Mouse (Mus musculus): ENCODE measurements around the gene Pitpnc1.

Pitpnc1 gene

DNA sequence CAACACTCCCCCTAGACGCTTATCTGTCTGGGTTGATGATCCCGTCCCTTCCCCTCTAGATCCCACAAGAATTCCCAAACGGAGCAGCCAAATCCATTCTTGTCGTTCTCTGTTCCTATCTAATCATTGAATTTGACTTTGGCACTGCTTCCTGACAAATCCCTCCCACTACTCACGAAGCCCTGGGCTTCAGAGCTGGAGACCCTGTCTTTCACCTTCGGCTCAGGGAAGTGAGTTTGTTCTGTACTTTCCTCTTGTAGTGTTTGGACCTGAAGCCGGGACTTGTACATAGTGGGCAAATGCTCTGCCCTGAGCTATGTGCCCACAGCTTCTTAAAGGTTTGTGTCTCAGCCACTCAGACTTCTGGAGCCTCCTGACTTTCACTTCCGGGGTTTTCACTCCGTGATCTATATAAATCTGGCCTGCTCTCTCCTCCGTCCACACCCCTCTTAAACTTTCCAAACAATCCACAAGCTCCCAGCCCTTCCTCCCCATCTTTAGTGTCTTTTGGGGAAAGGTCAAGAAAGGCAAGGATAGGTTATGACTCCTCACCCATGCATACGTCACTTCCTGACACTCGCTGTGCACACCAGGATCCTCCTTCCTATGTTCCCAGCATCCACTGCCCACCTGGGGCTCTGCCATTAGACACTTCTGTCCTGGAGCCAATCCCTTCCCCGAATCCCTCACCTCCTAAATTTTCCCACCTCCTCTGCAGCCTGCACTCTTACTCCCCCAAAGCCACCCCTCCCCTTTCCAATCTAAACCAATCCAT lies 104.4 kb downstream of the Pitpnc1 start:
- DNase-seq = no peak

- no peak for DNase-seq
Measured at GRCm38 (mm10) chr11:107358695-107359094, 111.8 kb downstream of the Pitpnc1 start.

- DNase-seq = no peak
Measured at GRCm38 (mm10) chr11:107356224-107356623, 114.3 kb downstream of the Pitpnc1 start.

DNA sequence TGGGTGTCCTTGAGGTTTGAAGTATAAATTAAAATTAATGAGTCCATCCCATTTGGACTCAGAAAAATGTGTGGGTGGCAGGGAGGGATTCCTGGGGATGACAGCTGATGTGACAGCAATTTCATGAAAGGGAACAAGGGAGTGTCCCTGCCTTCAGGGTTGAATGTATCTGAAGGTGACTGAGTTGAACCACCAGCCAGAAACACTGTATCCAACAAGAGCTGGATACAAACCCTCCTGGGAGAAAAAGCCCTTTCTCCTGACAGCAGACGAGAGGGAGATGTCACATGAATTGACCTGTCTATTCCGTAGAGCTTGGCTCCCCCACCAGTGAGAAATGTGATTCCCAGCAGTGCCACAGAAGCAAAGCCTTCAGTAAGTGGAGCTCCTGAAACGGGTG lies 115.0 kb downstream of the Pitpnc1 start:
- no peak for DNase-seq

GRCm38 (mm10) chr11:107354499-107355143 lies 115.9 kb downstream of the Pitpnc1 start:
- no peak for DNase-seq

DNA sequence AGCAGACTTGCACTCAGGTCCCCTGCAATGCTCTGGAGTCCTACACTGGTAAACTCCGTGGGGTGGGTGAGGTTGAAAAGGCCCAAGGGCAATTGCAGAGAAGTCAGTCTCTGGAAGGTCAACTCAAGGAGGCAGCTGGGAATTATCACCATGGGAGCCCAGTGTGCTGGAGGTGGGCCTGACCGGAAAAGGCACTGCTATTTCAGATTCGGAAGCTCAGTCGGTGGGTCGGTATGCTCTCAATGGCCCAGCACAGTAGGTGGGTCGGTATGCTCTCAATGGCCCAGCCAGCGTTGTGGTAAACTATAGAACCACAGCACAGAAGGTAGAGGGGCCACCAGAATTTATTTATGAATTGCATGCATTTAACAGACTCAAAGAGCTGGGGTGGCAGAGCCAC lies 117.9 kb downstream of the Pitpnc1 start:
- no peak for DNase-seq

- DNase-seq = no peak
Measured at GRCm38 (mm10) chr11:107349756-107350155, 120.7 kb downstream of the Pitpnc1 start.

- no peak for DNase-seq
Measured at GRCm38 (mm10) chr11:107343031-107343430, 127.5 kb downstream of the Pitpnc1 start.

DNA sequence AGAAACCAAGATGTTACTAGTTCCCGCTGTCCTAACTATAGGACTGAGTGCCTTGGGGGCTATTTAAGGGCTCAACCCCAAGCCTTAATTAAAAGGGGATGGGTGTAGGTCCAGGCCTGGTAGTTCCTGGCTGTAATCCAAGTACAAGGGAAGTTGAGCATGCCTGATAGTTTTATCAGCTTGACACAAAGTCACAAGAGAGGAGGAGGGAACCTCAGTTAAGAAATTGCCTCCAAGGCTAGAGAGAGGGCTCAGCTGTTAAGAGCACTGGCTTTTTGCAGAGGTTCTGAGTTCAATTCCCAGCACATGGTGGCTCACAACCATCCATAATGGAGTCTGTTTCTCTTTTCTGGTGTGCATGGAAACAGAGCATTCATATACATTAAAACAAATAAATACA lies 128.1 kb downstream of the Pitpnc1 start:
- DNase-seq = no peak

GRCm38 (mm10) chr11:107341293-107341692 lies 129.2 kb downstream of the Pitpnc1 start:
- DNase-seq = peak; percentile 69

DNA sequence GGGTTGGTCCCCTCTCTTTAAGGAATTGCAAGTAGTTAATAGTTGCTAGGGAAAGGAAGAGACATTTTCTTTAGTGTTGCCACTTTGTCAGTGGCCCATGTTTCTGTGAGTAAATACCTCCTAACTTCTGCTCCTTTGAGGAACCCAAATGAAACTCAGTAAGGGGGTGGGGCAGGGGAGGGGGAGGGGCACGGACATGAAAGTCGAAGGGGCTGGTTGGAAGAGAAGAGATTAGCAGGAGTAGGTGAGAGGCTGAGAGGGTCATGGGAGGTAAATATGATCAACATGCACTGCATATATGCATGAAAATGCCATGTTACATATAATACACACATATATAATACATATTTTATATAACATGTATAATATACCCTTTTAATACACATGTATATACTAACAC lies 129.7 kb downstream of the Pitpnc1 start:
- no peak for DNase-seq

- DNase-seq = peak; percentile 66
Measured at GRCm38 (mm10) chr11:107339224-107339805, 131.2 kb downstream of the Pitpnc1 start.

- peak; percentile 49 for DNase-seq
Measured at GRCm38 (mm10) chr11:107337391-107338148, 132.9 kb downstream of the Pitpnc1 start.

DNA sequence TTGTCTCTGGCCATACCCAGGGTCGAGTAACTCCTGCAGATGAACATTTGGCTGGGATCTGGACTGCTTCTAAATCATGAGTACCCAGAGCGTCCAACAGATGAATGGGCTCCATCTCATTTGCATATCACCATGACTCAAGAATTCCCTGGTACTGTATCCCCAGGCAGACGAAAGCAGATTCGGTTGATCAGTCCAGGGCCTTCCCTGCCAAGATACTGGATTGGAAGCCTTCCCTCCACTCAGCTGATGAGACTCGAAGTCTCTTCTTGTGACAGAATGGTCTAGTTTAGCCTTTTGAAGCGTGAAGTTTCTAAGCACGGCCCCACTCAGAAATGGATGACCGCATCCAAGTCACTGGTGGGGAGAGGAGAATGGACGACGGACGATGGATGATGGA lies 134.7 kb downstream of the Pitpnc1 start:
- DNase-seq = no peak

DNA sequence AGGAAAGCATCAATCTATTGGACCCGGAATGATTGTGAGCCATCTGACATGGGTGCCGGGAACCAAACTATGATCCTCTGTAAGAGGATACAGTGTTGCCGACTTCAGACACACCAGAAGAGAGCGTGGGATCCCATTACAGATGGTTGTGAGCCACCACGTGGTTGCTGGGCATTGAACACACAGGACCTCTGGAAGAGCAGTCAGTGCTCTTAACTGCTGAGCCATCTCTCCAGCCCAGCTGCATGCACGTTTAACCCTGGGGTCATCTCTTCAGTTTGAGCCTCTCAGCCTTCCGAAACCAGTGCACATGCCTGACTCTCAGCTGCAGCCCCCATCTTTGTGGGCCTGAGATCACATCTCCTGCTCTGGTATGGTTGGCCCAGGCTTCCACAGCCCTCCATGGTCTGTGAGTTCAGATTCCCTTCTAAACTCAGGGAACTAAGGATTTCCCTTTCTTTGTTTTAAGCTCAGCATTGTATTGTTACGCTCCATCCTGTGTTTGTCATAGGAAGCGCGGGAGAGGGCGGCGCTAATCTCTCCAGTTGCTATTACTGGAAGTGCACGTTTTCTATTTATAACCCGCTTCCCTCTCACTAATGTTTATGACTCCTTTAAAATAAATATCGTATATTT lies 135.5 kb downstream of the Pitpnc1 start:
- DNase-seq = peak; percentile 70

- no peak for DNase-seq
Measured at GRCm38 (mm10) chr11:107332905-107333304, 137.6 kb downstream of the Pitpnc1 start.

DNA sequence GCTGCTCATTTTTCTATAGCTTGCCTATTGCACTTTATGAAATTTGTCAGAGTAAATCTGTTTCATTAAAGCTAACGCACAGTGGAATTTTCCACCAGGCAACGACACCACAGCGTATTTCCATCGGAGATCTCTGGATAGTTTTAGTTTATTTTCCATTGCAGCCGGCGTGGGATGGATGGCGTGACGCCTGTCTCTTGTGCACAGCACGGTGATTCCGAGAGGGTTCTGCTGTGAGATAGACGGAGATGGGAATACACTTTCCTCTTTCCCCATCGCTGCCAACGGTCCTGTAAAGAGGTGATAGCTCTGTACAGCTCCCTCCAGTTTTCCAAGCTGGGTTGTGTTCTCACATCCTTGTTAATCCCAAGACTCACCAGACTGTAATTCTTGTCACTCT lies 138.2 kb downstream of the Pitpnc1 start:
- DNase-seq = no peak

GRCm38 (mm10) chr11:107331425-107331824 lies 139.1 kb downstream of the Pitpnc1 start:
- no peak for DNase-seq

DNA sequence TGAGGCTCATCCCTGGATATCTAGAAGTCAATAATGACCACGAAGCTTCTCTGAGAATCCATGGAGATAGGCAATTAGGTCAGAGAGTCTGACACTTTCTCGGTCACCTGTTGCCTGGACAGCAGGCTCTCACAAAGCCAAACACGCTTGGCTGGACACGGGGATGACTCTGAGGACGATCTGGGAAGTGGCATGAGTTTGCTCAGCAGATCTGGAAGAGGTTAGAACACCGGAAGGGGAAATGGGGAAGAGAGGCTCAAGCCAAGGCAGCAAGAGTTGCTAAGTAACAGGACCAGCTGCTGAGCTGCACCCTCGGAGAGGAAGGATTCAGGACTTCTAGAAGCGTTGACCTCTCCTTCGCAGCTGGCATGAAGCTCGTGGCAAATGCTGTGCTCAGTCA lies 143.2 kb downstream of the Pitpnc1 start:
- DNase-seq = no peak

- DNase-seq = no peak
Measured at GRCm38 (mm10) chr11:107325739-107326725, 144.5 kb downstream of the Pitpnc1 start.

- no peak for DNase-seq
Measured at GRCm38 (mm10) chr11:107325226-107325625, 145.3 kb downstream of the Pitpnc1 start.

DNA sequence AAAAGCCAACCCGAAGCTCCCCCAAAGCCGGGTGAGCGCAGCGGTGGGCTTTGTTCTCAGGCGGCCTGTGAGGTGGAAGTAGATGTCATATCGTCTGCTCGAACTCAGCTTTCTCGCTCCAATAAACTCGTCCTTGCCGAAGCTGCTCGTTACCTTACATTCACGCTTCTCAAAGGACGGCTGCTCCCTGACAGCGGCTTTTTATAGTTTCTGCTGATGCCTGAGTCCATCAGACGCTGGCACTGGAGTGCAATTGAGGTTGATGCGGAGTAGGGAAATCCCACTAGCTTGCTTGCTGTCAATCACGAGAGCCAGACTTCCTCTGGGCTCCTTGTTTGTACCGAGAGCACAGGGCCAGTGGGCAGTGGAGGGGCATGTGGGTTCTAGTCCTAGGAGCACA lies 147.3 kb downstream of the Pitpnc1 start:
- no peak for DNase-seq

All from kidney, postnatal 10 days (tissue).